Mouse (Mus musculus) erythroblast, embryonic 14.5 days (primary cell): ENCODE data around the gene Pigq. TPM values are rescaled to one million over a fixed set of nuclear protein-coding genes. Genes with fewer than 3 reads are reported as not detected.

Source experiments
- H3K27me3 ChIP-seq: 2 replicates; pipeline ENCODE4 v1.6.1; 2012; ENCODE audit warnings: inconsistent platforms; ENCODE audit not compliant: control insufficient read depth
- H3K36me3 ChIP-seq: 2 replicates; pipeline ENCODE4 v1.6.1; 2012; ENCODE audit warnings: mild to moderate bottlenecking, inconsistent platforms; ENCODE audit not compliant: control insufficient read depth
- H3K4me1 ChIP-seq: 2 replicates; pipeline ENCODE4 v1.6.1; 2012; ENCODE audit warnings: inconsistent platforms; ENCODE audit not compliant: control insufficient read depth
- H3K4me3 ChIP-seq: replicated peaks from 2 replicates; pipeline ENCODE3; 2012; ENCODE audit warnings: moderate library complexity, mild to moderate bottlenecking, inconsistent platforms
- H3K9me3 ChIP-seq: 2 replicates; pipeline ENCODE4 v1.6.1; 2012; ENCODE audit warnings: low read length, inconsistent platforms, mixed read lengths; ENCODE audit not compliant: control insufficient read depth
- GATA1 ChIP-seq: IDR thresholded peaks from 2 replicates; pipeline ENCODE4 v1.6.1; 2012; ENCODE audit warnings: low read length, inconsistent platforms, mixed read lengths
- TAL1 ChIP-seq: IDR thresholded peaks from 3 replicates; pipeline ENCODE4 v1.6.1; 2012; ENCODE audit warnings: low read length, inconsistent platforms, mixed read lengths
- polyA plus RNA-seq: library from polyadenylated mRNA; stranded (reverse); fragments of >175 nt; gene quantifications from 2 replicates; pipeline ENCODE4 v1.2.3, GENCODE M21; 2012

Pigq gene
- polyA plus RNA-seq, 1 experiment: 164 TPM

DNA sequence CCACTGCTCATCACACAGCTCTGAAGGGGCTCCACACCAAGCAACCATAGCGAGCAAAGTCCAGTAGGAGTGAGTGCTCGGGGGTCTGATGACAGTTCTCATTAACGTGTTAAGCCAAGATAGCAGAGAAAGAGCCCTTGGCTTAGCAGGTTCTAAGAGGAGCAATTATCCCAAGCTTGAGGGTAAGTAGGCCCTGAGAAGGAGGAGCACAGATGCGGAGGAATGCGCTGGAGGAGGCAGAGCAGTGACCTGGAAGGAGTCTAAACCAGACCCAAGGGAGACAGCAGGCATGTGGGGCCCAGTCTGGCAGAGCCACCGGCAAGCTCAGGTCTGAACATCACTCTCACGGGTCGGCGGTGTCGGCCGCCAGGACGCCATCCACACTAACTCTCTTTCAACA, 48.8 kb downstream of the Pigq start:
- H3K36me3 ChIP-seq: peaks cover 14% of the 10 kb centered on the region
- H3K9me3 ChIP-seq: no peaks in the 10 kb centered on the region; the same call in 1 of the 2 replicates
- TF ChIP-seq TAL1 (no peak), GATA1 (no peak)
- no peak overlapping the region for H3K4me3 ChIP-seq
- peaks cover 9% of the 10 kb centered on the region for H3K4me1 ChIP-seq
- H3K27me3 ChIP-seq: no peaks in the 10 kb centered on the region

DNA sequence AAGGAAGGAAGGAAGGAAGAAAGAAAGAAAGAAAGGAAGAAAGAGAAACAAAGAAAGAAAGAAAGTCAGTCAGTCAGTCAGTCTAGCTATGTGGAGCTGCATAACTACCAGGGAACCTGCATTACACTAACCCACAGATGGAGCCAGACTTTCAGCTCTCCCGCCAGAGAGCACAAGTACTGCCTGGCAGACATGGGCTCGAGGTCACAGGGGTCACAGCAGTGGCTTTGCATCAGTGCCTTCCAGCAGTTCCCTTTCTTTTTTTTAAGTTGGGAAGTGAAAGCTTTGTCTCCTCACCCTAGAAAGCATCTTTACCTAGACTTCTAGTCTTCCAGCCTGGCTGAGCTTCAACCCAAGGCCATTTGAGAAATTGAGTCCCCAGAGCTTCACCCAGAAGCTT, 49.3 kb downstream of the Pigq start:
- no peaks in the 10 kb centered on the region for H3K27me3 ChIP-seq
- TF ChIP-seq TAL1: no peak
- no peak for TF ChIP-seq GATA1
- H3K36me3 ChIP-seq: peaks cover 9% of the 10 kb centered on the region
- H3K4me1 ChIP-seq: peaks cover 9% of the 10 kb centered on the region
- no peak overlapping the region for H3K4me3 ChIP-seq
- H3K9me3 ChIP-seq: no peaks in the 10 kb centered on the region

DNA sequence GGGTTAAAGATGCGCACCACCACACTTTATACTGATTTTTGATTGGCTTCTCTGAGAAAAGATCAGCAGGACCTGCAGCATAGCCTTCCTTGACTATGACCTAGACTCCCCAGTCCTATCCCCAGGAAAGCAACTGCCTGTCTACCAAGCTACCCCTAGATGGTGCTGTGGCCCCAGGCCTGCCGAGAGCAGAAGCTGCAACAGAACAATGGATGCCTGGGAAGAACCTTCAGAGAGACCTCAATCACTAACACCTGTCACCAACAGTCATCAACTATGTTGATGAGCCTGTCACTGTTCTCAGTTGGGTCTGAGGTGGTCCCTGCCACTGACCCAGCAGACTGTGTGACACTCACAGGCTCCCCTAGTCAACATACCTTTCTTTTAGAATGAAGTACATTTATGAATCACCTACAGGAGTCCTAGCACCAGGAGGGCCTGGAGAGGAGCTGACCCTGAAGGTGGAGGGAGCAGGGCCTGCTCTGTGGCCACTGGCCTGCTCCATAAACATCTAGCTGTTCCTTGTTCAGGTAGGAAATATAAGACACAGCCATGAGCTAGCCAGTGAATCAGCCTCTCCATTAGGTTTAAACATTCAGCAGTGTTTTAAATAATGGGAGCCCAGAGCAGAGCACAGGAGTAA, 50.6 kb downstream of the Pigq start:
- peaks cover 10% of the 10 kb centered on the region for H3K36me3 ChIP-seq

DNA sequence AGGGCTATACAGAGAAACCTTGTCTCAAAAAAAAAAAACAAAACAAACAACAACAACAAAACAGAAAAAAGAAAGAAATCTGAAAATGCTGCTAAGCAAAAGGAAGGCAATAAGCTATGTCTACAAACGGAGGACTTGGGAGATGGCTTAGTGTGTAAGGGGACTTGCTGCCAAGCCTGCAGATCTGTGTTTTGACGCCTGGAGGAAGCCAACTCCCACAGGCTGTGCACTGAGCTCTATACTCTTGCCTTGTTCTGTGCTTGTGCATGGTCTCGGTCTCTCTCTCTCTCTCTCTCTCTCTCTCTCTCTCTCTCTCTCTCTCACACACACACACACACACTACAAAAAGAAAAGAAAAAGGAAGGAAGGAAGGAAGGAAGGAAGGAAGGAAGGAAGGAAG, 55.9 kb downstream of the Pigq start:
- Histone ChIP-seq H3K4me3 (no peak overlapping the region), H3K4me1 (peaks cover 6% of the 10 kb centered on the region), H3K9me3 (no peaks in the 10 kb centered on the region), H3K27me3 (no peaks in the 10 kb centered on the region), H3K36me3 (peaks cover 30% of the 10 kb centered on the region)
- TF ChIP-seq GATA1 (no peak), TAL1 (no peak)

More for the DNA sequence above, 50.6 kb downstream of the Pigq start:
- no peaks in the 10 kb centered on the region for H3K9me3 ChIP-seq
- peaks cover 9% of the 10 kb centered on the region for H3K4me1 ChIP-seq
- TF ChIP-seq TAL1: no peak
- TF ChIP-seq GATA1: no peak
- no peak overlapping the region for H3K4me3 ChIP-seq
- no peaks in the 10 kb centered on the region for H3K27me3 ChIP-seq

DNA sequence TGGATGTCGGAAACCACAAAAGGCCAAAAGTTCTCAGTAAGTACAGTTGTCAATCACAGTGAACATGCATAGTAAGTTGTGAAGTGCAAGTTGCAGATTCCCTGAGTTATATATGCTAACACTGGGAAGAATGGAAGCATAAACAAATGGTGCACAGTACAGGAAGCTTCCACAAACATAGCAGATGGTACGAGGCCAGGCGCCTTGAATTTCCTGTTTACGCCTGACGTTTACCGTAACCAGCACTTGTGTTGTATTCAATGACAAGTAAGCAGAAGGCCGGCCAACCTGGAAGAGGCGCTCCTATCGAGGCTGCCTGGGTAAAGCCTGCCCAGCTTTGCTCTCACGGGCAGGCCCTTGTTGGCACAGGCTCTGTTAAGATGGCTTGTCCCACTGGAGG, 57.3 kb downstream of the Pigq start:
- TF ChIP-seq TAL1: no peak
- no peak for TF ChIP-seq GATA1
- Histone ChIP-seq H3K36me3 (peaks cover 44% of the 10 kb centered on the region), H3K4me1 (peaks cover 10% of the 10 kb centered on the region), H3K9me3 (no peaks in the 10 kb centered on the region), H3K4me3 (no peak overlapping the region), H3K27me3 (no peaks in the 10 kb centered on the region)

DNA sequence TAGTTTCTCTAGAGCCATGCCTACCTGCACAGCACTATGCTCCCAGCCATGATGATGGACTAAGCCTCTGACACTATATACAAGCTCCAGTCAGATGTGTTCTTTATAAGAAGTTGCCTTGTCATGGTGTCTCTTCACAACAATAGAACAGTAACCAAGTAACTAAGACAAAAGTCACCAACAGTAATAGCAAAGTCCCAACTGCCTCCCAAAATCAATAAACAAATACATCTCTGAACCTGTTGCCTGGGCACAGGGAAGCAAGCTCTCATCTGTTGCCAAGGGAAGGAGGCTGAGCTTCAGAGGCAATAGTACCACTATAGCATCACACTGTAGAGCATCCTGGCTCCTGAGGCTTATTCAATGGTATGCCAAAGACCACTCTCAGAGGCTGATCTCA, 57.9 kb downstream of the Pigq start:
- Histone ChIP-seq H3K36me3 (peaks cover 48% of the 10 kb centered on the region), H3K27me3 (no peaks in the 10 kb centered on the region), H3K4me1 (peaks cover 17% of the 10 kb centered on the region), H3K9me3 (no peaks in the 10 kb centered on the region), H3K4me3 (no peak overlapping the region)
- TF ChIP-seq GATA1: no peak
- no peak for TF ChIP-seq TAL1

DNA sequence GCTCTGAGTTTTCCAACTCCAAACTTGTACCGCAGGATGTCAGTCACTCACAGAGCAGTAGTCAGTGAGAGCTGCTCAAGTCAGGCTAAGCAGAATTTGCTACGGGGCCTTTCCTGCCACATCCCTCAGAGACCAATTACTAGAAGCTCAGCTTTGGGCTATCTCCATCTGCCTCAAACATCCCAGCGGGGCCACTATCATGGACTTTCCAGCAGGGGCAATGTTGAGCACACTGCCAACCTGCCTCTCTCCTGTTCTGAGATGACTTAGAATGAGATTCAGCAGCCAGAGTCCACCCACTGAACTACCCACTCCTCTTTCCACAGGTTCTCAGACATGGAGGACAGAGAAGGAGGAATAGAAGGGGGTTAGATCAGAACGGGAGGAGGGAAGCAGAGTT, 59.1 kb downstream of the Pigq start:
- H3K9me3 ChIP-seq: no peaks in the 10 kb centered on the region
- peaks cover 24% of the 10 kb centered on the region for H3K4me1 ChIP-seq
- no peaks in the 10 kb centered on the region for H3K27me3 ChIP-seq
- TF ChIP-seq GATA1 (no peak), TAL1 (no peak)
- H3K36me3 ChIP-seq: peaks cover 50% of the 10 kb centered on the region
- H3K4me3 ChIP-seq: no peak overlapping the region

DNA sequence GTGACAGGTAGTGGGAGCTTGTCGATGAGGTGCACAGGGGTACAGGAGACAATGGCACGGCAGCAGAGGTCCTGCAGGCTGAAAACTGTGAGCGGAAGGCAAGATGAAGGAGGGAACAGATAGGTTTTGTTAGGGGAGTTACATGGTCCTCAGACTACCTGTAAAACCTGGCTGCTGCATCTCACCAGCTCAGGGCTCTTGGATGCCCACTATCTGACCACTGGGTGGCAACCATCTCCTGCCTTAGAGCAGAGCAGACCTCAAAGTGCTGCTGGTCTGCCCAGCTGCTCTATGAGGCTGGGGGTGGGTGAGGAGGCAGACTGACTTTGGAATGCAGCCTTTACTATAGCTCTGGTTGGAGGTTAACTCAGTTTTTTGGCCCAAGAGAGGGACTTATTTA, 60.9 kb downstream of the Pigq start:
- TF ChIP-seq TAL1 (no peak), GATA1 (no peak)
- no peaks in the 10 kb centered on the region for H3K9me3 ChIP-seq
- no peak overlapping the region for H3K4me3 ChIP-seq
- H3K4me1 ChIP-seq: peaks cover 30% of the 10 kb centered on the region
- H3K36me3 ChIP-seq: peaks cover 54% of the 10 kb centered on the region
- no peaks in the 10 kb centered on the region for H3K27me3 ChIP-seq

DNA sequence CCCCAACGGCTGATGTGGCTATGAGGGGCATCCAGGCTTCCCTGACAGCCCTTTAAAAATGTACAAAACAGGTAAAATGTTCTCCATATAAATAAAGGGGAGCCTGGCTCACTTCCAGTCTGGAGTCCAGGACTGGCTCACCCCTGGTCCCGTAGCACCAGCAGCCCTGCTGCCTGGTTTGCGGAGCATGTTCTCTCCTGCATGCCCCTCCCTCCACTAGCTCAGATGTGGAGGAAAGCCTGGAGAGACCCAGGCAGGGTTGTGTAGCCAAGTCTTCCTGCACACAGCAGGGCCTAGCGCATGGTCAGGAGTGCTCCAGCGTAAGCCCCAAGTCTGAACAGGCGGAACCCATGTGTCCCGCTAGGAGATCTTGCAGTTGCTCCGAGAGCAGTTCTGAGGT, 61.5 kb downstream of the Pigq start:
- Histone ChIP-seq H3K27me3 (no peaks in the 10 kb centered on the region), H3K4me3 (no peak overlapping the region), H3K9me3 (no peaks in the 10 kb centered on the region), H3K4me1 (peaks cover 30% of the 10 kb centered on the region), H3K36me3 (peaks cover 59% of the 10 kb centered on the region)
- TF ChIP-seq TAL1 (no peak), GATA1 (no peak)

DNA sequence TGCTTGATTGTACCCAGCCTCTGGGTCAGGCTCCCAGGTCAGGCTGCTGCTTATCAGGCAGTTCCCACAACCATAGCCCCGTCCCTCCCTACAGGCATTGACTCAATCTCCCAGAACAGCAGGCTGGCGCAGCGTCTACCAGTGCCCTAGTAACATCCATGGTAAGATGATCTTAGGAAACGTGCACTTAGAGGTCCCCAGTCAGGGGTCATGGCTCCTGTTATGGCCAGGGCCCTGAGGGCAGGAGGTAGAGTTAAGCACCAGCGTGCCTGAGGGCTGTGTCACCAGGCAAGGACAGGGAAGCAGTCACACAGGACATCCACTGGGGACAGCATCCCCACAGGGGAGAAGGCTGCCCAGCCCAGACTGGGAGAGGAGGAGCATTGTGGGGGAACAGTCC, 62.4 kb downstream of the Pigq start:
- H3K4me3 ChIP-seq: no peak overlapping the region
- H3K27me3 ChIP-seq: no peaks in the 10 kb centered on the region
- TF ChIP-seq GATA1: no peak
- TF ChIP-seq TAL1: no peak
- H3K9me3 ChIP-seq: no peaks in the 10 kb centered on the region
- peaks cover 64% of the 10 kb centered on the region for H3K36me3 ChIP-seq
- peaks cover 33% of the 10 kb centered on the region for H3K4me1 ChIP-seq
